22 mouse cellular contexts compared by ENCODE assay signal in the genomic region with DNA sequence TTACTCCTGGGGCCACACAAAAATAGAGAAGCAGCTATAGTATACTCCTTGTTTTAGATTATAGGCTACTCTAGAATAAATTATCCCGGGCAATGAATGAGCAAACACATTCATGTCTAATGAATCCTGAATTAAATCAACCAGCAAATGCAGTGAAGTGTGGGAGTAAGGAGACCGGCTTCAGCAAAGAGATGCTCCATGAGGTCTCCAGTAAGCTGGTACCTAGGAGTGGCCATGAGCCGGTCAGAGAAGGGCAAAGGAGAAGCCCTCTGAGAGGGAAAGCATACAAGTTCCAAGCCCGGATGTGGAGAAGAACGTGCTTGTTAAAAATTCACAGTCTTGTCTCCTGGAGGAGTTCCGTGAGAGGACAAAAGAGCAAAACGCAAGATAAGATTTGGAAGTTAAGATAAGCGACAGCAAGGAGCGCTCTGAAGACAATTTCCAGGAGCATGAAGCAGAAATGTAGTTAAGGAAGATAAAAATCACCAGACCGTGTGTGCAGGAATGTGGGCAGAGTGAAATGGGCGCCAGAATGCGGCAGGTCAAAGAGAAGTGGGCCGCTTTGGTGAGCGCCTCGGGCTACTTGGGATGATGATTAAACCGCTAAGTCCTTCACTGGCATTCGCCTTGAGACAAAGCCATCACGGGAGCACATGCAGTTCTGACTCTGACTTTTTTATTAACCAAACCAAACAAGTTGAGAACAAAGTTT.
DNase-seq lines count a peak whose midpoint lies in the region; ATAC-seq and TF ChIP-seq lines count a peak whose summit lies in the region.
"Had no signal": no experiment of that assay in that cellular context is flagged by ENCODE, and none has a peak within 500 bp of the region (broad histone marks: within the 10 kb centered on the region; RNA-seq: fewer than 3 reads in every experiment).

No protein-coding gene starts in this region.

- no peaks in the 10 kb centered on the region for H3K27me3 ChIP-seq in kidney, postnatal 0 days (ENCODE audit: insufficient read depth, low read length)
- H3K27me3 ChIP-seq: forebrain, embryonic 15.5 days; limb, embryonic 12.5 days; liver, embryonic 13.5 days; neural tube, embryonic 12.5 days had no signal

- H3K27ac ChIP-seq in kidney, postnatal 0 days = peak overlapping the region; percentile 81
- H3K27ac ChIP-seq: forebrain, embryonic 15.5 days; gastrocnemius, adult 2 months; hindbrain, embryonic 10.5 days; limb, embryonic 12.5 days; liver, embryonic 13.5 days; macrophage; neural tube, embryonic 12.5 days; stomach, postnatal 0 days had no signal

- H3K4me2 ChIP-seq in kidney, postnatal 0 days (ENCODE audit: low read length) = peak overlapping the region; percentile 42
- H3K4me2 ChIP-seq: forebrain, embryonic 15.5 days; limb, embryonic 12.5 days; liver, embryonic 13.5 days; midbrain, embryonic 11.5 days; neural tube, embryonic 12.5 days had no signal

- H3K9me3 ChIP-seq in kidney, postnatal 0 days (replicated peaks; ENCODE audit: low read length) = no peaks in the 10 kb centered on the region
- H3K9me3 ChIP-seq: forebrain, embryonic 15.5 days; hindbrain, embryonic 10.5 days; limb, embryonic 12.5 days; liver, embryonic 13.5 days; neural tube, embryonic 12.5 days had no signal

- no peak overlapping the region for H3K9ac ChIP-seq in kidney, postnatal 0 days (ENCODE audit: low read depth, low read length)
- H3K9ac ChIP-seq: forebrain, embryonic 15.5 days; limb, embryonic 12.5 days; liver, embryonic 13.5 days; neural tube, embryonic 12.5 days had no signal

- TF ChIP-seq CTCF in kidney, postnatal 0 days (IDR thresholded peaks at IDR 0.05; ENCODE audit: low read depth) = no peak

- DNase-seq in testis, postnatal 14 days (ENCODE audit: low spot score) = peak; percentile 26
- no peak for DNase-seq in testis, postnatal 10 days (ENCODE audit: low spot score)
- DNase-seq in kidney, adult 18-20 months = peak; percentile 90
- DNase-seq in kidney, postnatal 0 days (ENCODE audit: low spot score) = peak; percentile 68
- no peak for DNase-seq in layer of hippocampus, adult 8-10 months (ENCODE audit: low spot score in 2 of 2)
- DNase-seq in right cerebral cortex, postnatal 14 days = no peak
- DNase-seq in adrenal gland, postnatal 10 days = no peak
- DNase-seq: adrenal gland, adult 2 months; cerebellum, adult 18-20 months; gastrocnemius, adult 2 months; heart, adult 18-20 months; layer of hippocampus, adult 9-11 months; liver, embryonic 13.5 days; right cerebral cortex, postnatal 25 days; thymus, postnatal 36 days had no signal

- no peak overlapping the region for H3K4me3 ChIP-seq in kidney, postnatal 0 days (replicated peaks; ENCODE audit: low read depth, low read length)
- H3K4me3 ChIP-seq: forebrain, embryonic 15.5 days; gastrocnemius, adult 2 months; hindbrain, embryonic 10.5 days; limb, embryonic 12.5 days; liver, embryonic 13.5 days; neural tube, embryonic 12.5 days had no signal

- 53% methylated on average over 18 of the region's 18 CpGs for WGBS in kidney, postnatal 0 days

- ATAC-seq in kidney, postnatal 0 days (replicated peaks; ENCODE audit: low FRiP score, low read depth) = peak; percentile 92
- ATAC-seq: forebrain, embryonic 15.5 days had no signal

- H3K4me1 ChIP-seq in kidney, postnatal 0 days (replicated peaks; ENCODE audit: insufficient read depth, low read length) = no peaks in the 10 kb centered on the region
- H3K4me1 ChIP-seq: forebrain, embryonic 15.5 days; hindbrain, embryonic 10.5 days; limb, embryonic 12.5 days; liver, embryonic 13.5 days; neural tube, embryonic 12.5 days had no signal

- no peaks in the 10 kb centered on the region for H3K36me3 ChIP-seq in kidney, postnatal 0 days (ENCODE audit: insufficient read depth, low read length)
- H3K36me3 ChIP-seq: forebrain, embryonic 15.5 days; hindbrain, embryonic 10.5 days; limb, embryonic 12.5 days; liver, embryonic 13.5 days; neural tube, embryonic 12.5 days had no signal

Comparison
In these comparisons a context has a peak if more than half of its experiments do, and no peak if none do; other contexts are left out.
1. DNase-seq: peak in testis, postnatal 14 days (single experiment), kidney, adult 18-20 months (single experiment) and kidney, postnatal 0 days (single experiment); none in testis, postnatal 10 days (single experiment), layer of hippocampus, adult 8-10 months (0 of 2), right cerebral cortex, postnatal 14 days (single experiment) and adrenal gland, postnatal 10 days (single experiment).